Mouse (Mus musculus) lung, embryonic 16.5 days (tissue): ENCODE measurements around the gene Brd1. TPM values are rescaled to one million over a fixed set of nuclear protein-coding genes. Genes with fewer than 3 reads are reported as not detected.
"Not testable (repeated sequence)": the region's sequence is repeated elsewhere in the genome, so short reads cannot be mapped to it uniquely, and the experiment has no call there.

ENCODE experiments used
- ATAC-seq: fragments of 200-750 bp; cut with Nextera tagmentation; 2 replicates; pipeline ENCODE4 v1.8.0; 2017; ENCODE audit warnings: low read depth, mild to moderate bottlenecking, moderate library complexity
- H3K27ac ChIP-seq: fragments of 300-500 bp; sonication (generic); 2 replicates; pipeline ENCODE4 v1.5.1; 2014; ENCODE audit warnings: mild to moderate bottlenecking, control low read depth, low read length
- H3K27me3 ChIP-seq: fragments of 300-500 bp; sonication (generic); 2 replicates; pipeline ENCODE4 v1.6.1; 2014; ENCODE audit warnings: low read depth, low read length, mixed read lengths; ENCODE audit not compliant: control insufficient read depth, insufficient read depth
- H3K36me3 ChIP-seq: fragments of 300-500 bp; sonication (generic); 2 replicates; pipeline ENCODE4 v1.6.1; 2014; ENCODE audit warnings: low read length; ENCODE audit not compliant: control insufficient read depth, insufficient read depth
- H3K4me1 ChIP-seq: fragments of 300-500 bp; sonication (generic); replicated peaks from 2 replicates; pipeline ENCODE4 v1.6.1; 2014; ENCODE audit warnings: low read length, mixed read lengths; ENCODE audit not compliant: control insufficient read depth, insufficient read depth
- H3K4me2 ChIP-seq: fragments of 300-500 bp; sonication (generic); 2 replicates; pipeline ENCODE4 v1.6.1; 2014; ENCODE audit warnings: low read depth, low read length, control low read depth
- H3K4me3 ChIP-seq: fragments of 300-500 bp; sonication (generic); 2 replicates; pipeline ENCODE4 v1.5.1; 2014; ENCODE audit warnings: mild to moderate bottlenecking, low read length, control low read depth
- H3K9ac ChIP-seq: fragments of 300-500 bp; sonication (generic); 2 replicates; pipeline ENCODE4 v1.6.1; 2014; ENCODE audit warnings: low read length, control low read depth
- H3K9me3 ChIP-seq: fragments of 300-500 bp; sonication (generic); 2 replicates; pipeline ENCODE4 v1.6.1; 2016; ENCODE audit warnings: low read length; ENCODE audit not compliant: control insufficient read depth
- WGBS: fragments of 180-500 bp; shearing (Covaris S2); extraction: QIAGEN DNeasy Blood & Tissue Kit; methylation state at CpG from one replicate; pipeline ENCODE4 v1.1.7; 2014; 5-methylcytosine and 5-hydroxymethylcytosine counted together
- polyA plus RNA-seq: library from polyadenylated mRNA; unstranded; fragments of >200 nt; fragmentation: Nextera tagmentation; extraction: Ambion mirVana; gene quantifications from 2 replicates; pipeline ENCODE4 v1.2.1, GENCODE M21; 2015

Gene Brd1
- polyA plus RNA-seq, 1 experiment from 2014 or later: 17.7 TPM

DNA sequence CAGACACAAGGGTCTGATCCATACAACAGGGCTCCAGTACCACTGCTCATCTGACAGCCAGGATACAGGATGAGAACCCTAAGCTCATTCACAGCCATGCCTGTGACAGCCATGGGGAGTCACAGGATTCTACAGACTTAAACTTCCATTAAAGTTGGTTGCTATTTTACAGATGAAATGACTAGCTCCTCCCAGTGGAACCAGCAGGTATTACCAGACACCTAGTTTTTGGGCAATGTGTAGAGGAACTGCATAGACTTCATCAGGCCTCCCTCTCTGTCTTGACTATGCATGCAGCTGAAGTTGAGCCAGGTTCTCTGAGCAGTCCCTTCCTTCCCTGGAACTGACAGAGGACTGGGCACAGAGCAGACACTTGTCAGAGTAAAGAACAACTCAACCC lies 17.7 kb downstream of the Brd1 start:
- Histone ChIP-seq H3K9me3 (no peaks in the 10 kb centered on the region), H3K9ac (no peak overlapping the region)
- ATAC-seq: no peak

GRCm38 (mm10) chr15:88714021-88714589 lies 19.9 kb downstream of the Brd1 start:
- H3K27me3 ChIP-seq: no peaks in the 10 kb centered on the region
- no peaks in the 10 kb centered on the region for H3K4me1 ChIP-seq
- no peak overlapping the region for H3K4me2 ChIP-seq
- no peak for ATAC-seq
- WGBS: 76% methylated on average over 6 of the region's 6 CpGs
- peaks cover 63% of the 10 kb centered on the region for H3K36me3 ChIP-seq
- H3K9me3 ChIP-seq: no peaks in the 10 kb centered on the region
- no peak overlapping the region for H3K27ac ChIP-seq
- H3K4me3 ChIP-seq: no peak overlapping the region
- H3K9ac ChIP-seq: no peak overlapping the region

More for the DNA sequence above, 17.7 kb downstream of the Brd1 start:
- Histone ChIP-seq H3K27me3 (no peaks in the 10 kb centered on the region), H3K4me2 (no peak overlapping the region), H3K4me3 (no peak overlapping the region), H3K36me3 (peaks cover 54% of the 10 kb centered on the region), H3K27ac (no peak overlapping the region), H3K4me1 (no peaks in the 10 kb centered on the region)

- Histone ChIP-seq H3K9me3 (no peaks in the 10 kb centered on the region), H3K4me1 (no peaks in the 10 kb centered on the region), H3K36me3 (peaks cover 72% of the 10 kb centered on the region), H3K4me3 (no peak overlapping the region), H3K27me3 (no peaks in the 10 kb centered on the region), H3K9ac (no peak overlapping the region), H3K27ac (no peak overlapping the region), H3K4me2 (no peak overlapping the region)
- no peak for ATAC-seq
- WGBS: 92% methylated on average over 15 of the region's 15 CpGs
These were observed 21.5 kb downstream of the Brd1 start for GRCm38 (mm10) chr15:88712501-88712900.

DNA sequence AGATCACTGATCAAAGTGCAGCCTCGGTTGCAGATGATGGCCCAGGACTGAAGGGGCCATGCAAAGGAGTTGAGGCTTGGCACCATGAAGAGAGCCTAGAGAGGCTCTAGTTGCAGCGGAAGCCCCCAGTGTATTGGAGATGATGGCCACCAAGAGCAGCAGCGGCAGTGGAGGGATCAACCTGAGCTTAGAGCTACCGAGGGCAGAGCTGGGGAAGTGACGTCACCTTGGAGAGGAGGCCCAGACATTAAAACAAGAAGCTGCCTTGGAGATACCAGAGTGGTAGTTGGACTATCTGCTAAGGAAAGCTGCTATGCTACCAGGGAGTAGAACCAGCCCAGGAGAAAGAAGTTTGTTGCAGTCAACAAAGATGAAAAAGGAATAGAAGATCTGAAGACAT lies 24.2 kb downstream of the Brd1 start:
- no peak overlapping the region for H3K27ac ChIP-seq
- no peaks in the 10 kb centered on the region for H3K27me3 ChIP-seq
- no peak for ATAC-seq
- H3K4me2 ChIP-seq: no peak overlapping the region
- no peak overlapping the region for H3K9ac ChIP-seq
- 95% methylated on average over 5 of the region's 5 CpGs for WGBS
- peaks cover 76% of the 10 kb centered on the region for H3K36me3 ChIP-seq
- no peaks in the 10 kb centered on the region for H3K9me3 ChIP-seq
- H3K4me1 ChIP-seq: no peaks in the 10 kb centered on the region
- no peak overlapping the region for H3K4me3 ChIP-seq

DNA sequence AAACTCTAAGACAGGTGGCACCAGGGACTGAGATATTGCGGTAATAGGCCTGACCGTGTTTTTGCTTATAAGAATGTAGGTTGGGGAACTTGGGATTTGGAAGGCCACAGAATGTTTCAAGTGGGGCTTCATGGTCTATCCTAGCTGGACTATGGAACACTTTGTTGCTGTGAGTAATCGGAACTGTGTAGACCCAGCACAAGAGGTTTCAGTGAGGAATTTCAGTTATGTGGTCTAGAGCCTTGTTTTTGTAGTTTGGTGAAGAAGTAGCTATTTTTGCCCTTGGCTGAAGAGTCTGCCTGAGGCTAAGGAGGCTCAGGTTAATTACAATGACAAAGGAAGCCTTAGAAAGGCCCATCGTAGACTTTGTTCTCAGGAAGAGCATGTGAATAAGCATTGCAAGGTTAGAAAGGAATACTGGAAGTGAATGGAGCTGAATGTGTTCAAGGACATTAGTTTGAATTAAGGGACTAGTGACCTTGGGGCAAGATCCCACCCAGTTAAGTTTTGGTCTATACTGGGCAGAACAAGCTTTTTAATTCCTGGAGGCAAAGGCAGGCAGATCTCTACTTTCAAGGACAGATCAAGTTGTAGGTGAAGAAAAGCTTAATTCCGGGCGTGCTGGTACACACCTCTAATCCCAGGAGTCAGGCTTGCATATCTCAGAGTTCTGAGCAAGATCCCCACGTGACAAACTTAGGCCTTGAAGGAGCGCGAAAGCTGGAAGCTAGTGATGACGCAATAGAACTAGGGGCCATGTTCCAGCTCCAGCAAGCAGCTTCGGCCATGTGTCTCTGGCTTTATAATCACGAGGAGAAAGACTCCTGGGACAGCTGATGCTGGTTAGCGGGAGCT lies 25.1 kb downstream of the Brd1 start:
- Histone ChIP-seq H3K4me2 (no peak overlapping the region), H3K4me3 (no peak overlapping the region), H3K9ac (no peak overlapping the region), H3K27me3 (no peaks in the 10 kb centered on the region), H3K4me1 (no peaks in the 10 kb centered on the region), H3K27ac (no peak overlapping the region), H3K9me3 (no peaks in the 10 kb centered on the region), H3K36me3 (peaks cover 73% of the 10 kb centered on the region)
- WGBS: 85% methylated on average over 13 of the region's 13 CpGs
- ATAC-seq: no peak

DNA sequence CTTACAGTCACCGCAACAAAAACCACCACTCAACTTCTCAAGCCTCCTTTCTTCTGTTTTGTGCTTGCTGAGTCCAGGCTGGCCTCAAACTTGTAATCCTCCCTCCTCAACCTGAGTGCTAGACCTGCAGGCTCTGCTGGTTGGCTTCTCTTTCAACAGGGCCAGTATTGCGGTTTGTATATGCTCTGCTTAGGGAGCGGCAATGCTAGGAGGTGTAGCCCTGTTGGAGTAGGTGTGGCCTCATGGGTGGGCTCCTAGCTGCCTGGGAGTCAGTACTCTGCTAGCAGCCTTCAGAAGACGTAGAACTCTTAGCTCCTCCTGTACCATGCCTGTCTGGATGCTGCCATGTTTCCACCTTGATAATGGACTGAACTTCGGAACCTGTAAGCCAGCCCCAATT lies 25.8 kb downstream of the Brd1 start:
- no peaks in the 10 kb centered on the region for H3K27me3 ChIP-seq
- ATAC-seq: no peak
- H3K4me3 ChIP-seq: no peak overlapping the region
- H3K27ac ChIP-seq: no peak overlapping the region
- no peaks in the 10 kb centered on the region for H3K4me1 ChIP-seq
- peaks cover 72% of the 10 kb centered on the region for H3K36me3 ChIP-seq
- 89% methylated on average over 5 of the region's 5 CpGs for WGBS
- H3K4me2 ChIP-seq: no peak overlapping the region
- no peaks in the 10 kb centered on the region for H3K9me3 ChIP-seq
- no peak overlapping the region for H3K9ac ChIP-seq

DNA sequence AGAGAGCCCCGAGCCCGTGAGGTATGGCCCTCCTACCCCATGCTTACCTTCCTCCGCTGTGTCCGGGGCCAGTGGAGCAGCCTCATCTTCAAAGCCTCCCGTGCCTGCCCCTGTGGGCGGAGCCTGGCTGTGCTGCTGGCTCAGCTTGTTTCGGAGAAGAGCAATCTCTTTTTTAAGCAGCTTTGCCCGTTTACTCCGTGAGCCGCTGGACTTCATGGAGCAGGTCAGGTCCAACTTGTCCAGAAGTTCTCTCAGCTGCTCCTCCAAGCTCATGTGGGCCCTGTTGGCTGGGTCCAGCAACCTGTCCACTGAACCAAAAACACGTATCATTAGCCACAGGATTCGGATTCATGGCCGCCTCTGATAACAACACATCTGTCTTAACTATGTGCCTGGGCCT lies 27.0 kb downstream of the Brd1 start:
- H3K4me1 ChIP-seq, H3K27ac ChIP-seq, ATAC-seq, H3K4me3 ChIP-seq, H3K27me3 ChIP-seq, H3K9ac ChIP-seq, H3K4me2 ChIP-seq, H3K9me3 ChIP-seq: not testable (repeated sequence)
- 72% methylated on average over 13 of the region's 13 CpGs for WGBS
- peaks cover 64% of the 10 kb centered on the region for H3K36me3 ChIP-seq

DNA sequence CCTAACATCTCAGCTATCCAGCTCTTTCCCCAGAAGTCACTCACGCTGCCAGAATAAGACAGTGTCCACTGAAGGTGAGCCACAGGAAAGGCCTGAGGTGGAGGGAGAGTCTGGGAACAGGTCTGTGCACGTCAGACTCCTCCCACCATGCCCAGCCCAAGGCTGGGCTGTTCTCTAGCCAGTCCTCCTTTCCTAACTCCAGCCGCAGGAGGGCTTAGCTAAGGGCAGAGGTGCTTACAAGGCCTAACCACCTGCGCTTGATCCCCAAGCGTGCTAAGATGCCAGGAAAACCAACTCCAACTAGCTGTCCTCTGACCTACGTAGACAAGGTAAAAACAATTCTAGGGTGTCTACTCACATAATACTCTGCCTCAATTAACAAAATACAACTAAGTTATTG lies 27.7 kb downstream of the Brd1 start:
- ATAC-seq: no peak
- Histone ChIP-seq H3K4me1 (no peaks in the 10 kb centered on the region), H3K27ac (no peak overlapping the region), H3K9ac (no peak overlapping the region), H3K36me3 (peaks cover 59% of the 10 kb centered on the region), H3K4me3 (no peak overlapping the region), H3K9me3 (no peaks in the 10 kb centered on the region), H3K4me2 (no peak overlapping the region), H3K27me3 (no peaks in the 10 kb centered on the region)
- 88% methylated on average over 6 of the region's 6 CpGs for WGBS

DNA sequence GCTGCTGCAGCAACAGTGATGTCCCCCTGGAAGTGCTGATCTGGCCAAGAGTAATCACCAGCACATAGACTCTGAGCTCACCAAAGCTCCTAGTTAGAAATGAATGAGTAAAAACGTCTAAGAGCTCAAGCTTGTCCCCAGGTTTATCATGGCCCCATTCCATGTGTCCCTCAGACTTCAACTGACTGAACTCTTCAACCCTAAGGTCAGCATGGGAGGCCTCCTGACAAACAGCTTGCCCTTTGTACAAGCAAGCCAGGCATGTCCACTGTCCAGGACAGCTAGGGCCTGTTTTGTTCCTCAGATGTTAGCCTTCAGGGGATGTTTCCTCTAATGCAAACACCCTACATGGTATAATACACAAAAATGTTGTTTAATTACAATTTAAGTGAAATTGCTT lies 29.7 kb downstream of the Brd1 start:
- Histone ChIP-seq H3K4me2 (no peak overlapping the region), H3K4me1 (peaks cover 4% of the 10 kb centered on the region; the same call in 1 of the 2 replicates), H3K9me3 (no peaks in the 10 kb centered on the region), H3K27ac (no peak overlapping the region), H3K4me3 (no peak overlapping the region), H3K9ac (no peak overlapping the region), H3K36me3 (peaks cover 63% of the 10 kb centered on the region), H3K27me3 (no peaks in the 10 kb centered on the region)
- no peak for ATAC-seq
- 72% methylated on average over 1 of the region's 1 CpGs for WGBS
